Mouse (Mus musculus) small intestine, adult 2 months (tissue): ENCODE measurements at regions not wholly inside any gene's neighbourhood (a gene's known extent, or its start where the extent isn't known, plus 50 kb on each side); places are given as distances from the start of the nearest gene placed in this dataset.

ENCODE experiments used
- CTCF ChIP-seq: fragments of 200-500 bp; IDR thresholded peaks from 2 replicates; pipeline ENCODE4 v1.5.1; 2012; ENCODE audit warnings: low read depth, mild to moderate bottlenecking, control low read depth, inconsistent platforms, low read length, moderate library complexity, mixed read lengths; ENCODE audit not compliant: insufficient replicate concordance, insufficient read length; ENCODE audit errors: extremely low read depth
- POLR2A ChIP-seq: fragments of 200-500 bp; IDR thresholded peaks from 2 replicates; pipeline ENCODE4 v1.6.1; 2012; ENCODE audit warnings: low read depth, mild to moderate bottlenecking, control low read depth, inconsistent platforms, low read length, moderate library complexity

DNA sequence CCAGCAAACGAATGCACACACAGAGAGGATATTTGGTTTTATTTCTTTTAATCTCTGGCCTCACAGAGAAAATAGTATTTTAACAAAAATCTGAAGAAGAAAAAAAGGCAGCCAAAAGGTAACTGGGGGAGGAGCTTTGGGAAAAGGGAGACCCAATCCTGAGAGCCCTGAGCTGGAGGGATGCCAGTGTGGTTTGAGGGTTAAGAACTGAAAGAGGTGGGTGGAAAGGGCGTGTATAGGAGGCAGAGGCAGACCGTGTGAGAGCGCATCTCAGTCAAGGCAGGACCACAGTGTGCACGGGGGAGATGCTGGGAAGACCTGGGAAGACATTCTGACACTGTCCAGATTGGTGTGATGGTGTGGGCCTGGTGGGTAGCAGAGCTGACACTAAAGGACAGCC, 138.4 kb upstream of the Ccdc54 start:
- TF ChIP-seq POLR2A, result no peak
- TF ChIP-seq CTCF, result no peak
